Mouse (Mus musculus) layer of hippocampus, adult 18-20 months (tissue): ENCODE results near the gene Lag3. TPM values are rescaled to one million over a fixed set of nuclear protein-coding genes. Genes with fewer than 3 reads are reported as not detected.
"Not testable (repeated sequence)": the region's sequence is repeated elsewhere in the genome, so short reads cannot be mapped to it uniquely, and the experiment has no call there.

Experiments used
- DNase-seq, 2 experiments: peaks; one replicate each; pipeline ENCODE4 v3.0.0; 2022; ENCODE audit warnings: low spot score in 2 of 2
- total RNA-seq, 2 experiments: library from RNA; stranded (reverse); gene quantifications; 2 replicates each; pipeline ENCODE4 v1.2.3; 2021

Gene Lag3
- total RNA-seq, 2 experiments from 2014 or later = 2.6 to 3.6 TPM

GRCm38 (mm10) chr6:124901851-124902250 is 9.7 kb downstream of the Lag3 start:
- DNase-seq = no peak

GRCm38 (mm10) chr6:124900801-124901480 is 10.6 kb downstream of the Lag3 start:
- no peak for DNase-seq

GRCm38 (mm10) chr6:124900056-124900800 is 11.3 kb downstream of the Lag3 start:
- DNase-seq = no peak

GRCm38 (mm10) chr6:124898359-124898758 is 13.1 kb downstream of the Lag3 start:
- DNase-seq = no peak

- not testable (repeated sequence) for DNase-seq
Observed at GRCm38 (mm10) chr6:124894113-124894512, 17.4 kb downstream of the Lag3 start.

GRCm38 (mm10) chr6:124890997-124891396 is 20.5 kb downstream of the Lag3 start:
- DNase-seq = no peak

GRCm38 (mm10) chr6:124888555-124889125 is 22.9 kb downstream of the Lag3 start:
- DNase-seq = no peak

- no peak for DNase-seq
Observed at GRCm38 (mm10) chr6:124887986-124888385, 23.5 kb downstream of the Lag3 start, which contains the start of gene Cd4. Gene Cd4, minus strand, starts transcription at chr6:124888221.

- DNase-seq = no peak
Observed at GRCm38 (mm10) chr6:124885956-124886381, 25.5 kb downstream of the Lag3 start.

GRCm38 (mm10) chr6:124884714-124885500 is 26.6 kb downstream of the Lag3 start:
- no peak for DNase-seq

GRCm38 (mm10) chr6:124883351-124883750 is 28.2 kb downstream of the Lag3 start:
- DNase-seq = no peak

- DNase-seq = no peak
Observed at GRCm38 (mm10) chr6:124881821-124882220, 29.7 kb downstream of the Lag3 start.

GRCm38 (mm10) chr6:124879390-124879789 is 32.1 kb downstream of the Lag3 start:
- no peak for DNase-seq

- DNase-seq = no peak
Observed at GRCm38 (mm10) chr6:124874348-124874747, 37.2 kb downstream of the Lag3 start.

- no peak for DNase-seq
Observed at GRCm38 (mm10) chr6:124866560-124866959, 44.9 kb downstream of the Lag3 start.

GRCm38 (mm10) chr6:124865766-124866362 is 45.6 kb downstream of the Lag3 start:
- DNase-seq = no peak

GRCm38 (mm10) chr6:124863658-124864298 is 47.7 kb downstream of the Lag3 start, which contains the start of gene Gpr162:
Gene Gpr162, minus strand, starts transcription at chr6:124863983.
- DNase-seq = peak; percentile 76 to 77

- DNase-seq = peak in 1 of 2 experiments; percentile 32
Observed at GRCm38 (mm10) chr6:124863125-124863657, 48.3 kb downstream of the Lag3 start.

- peak in 1 of 2 experiments; percentile 36 for DNase-seq
Observed at GRCm38 (mm10) chr6:124862406-124863124, 48.9 kb downstream of the Lag3 start.
